Mouse (Mus musculus) liver, postnatal 0 days (tissue): ENCODE data around the gene Rnaseh2b.

Experiments used
- CTCF ChIP-seq: sonication (generic); IDR thresholded peaks from 2 replicates; pipeline ENCODE4 v1.5.1; 2016; ENCODE audit warnings: antibody characterized with exemption, low read depth
- EP300 ChIP-seq: IDR thresholded peaks from 2 replicates; pipeline ENCODE4 v1.6.1; 2016; ENCODE audit warnings: antibody characterized with exemption, low read depth, mild to moderate bottlenecking

- no peak for TF ChIP-seq CTCF
- TF ChIP-seq EP300: no peak
Measured at GRCm38 (mm10) chr14:62324943-62325342, 32.6 kb downstream of the Rnaseh2b start.
